Mouse (Mus musculus): Measurements from ENCODE around the gene Pet2. TPM values are rescaled to one million over a fixed set of nuclear protein-coding genes. Genes with fewer than 3 reads are reported as not detected.

Pet2 gene
- 0.18 TPM for polyA plus RNA-seq (2017; shearing (Covaris generic))

GRCm38 (mm10) chrX:89409589-89409988, at the start of gene Pet2:
Gene Pet2, minus strand, starts transcription at chrX:89409689.

All from effector memory CD4-positive, alpha-beta T cell, adult 7 months (primary cell).